Mouse (Mus musculus): ENCODE measurements around the gene Saal1. TPM values are rescaled to one million over a fixed set of nuclear protein-coding genes. Genes with fewer than 3 reads are reported as not detected.

Gene Saal1
- polyA plus RNA-seq (2017; shearing (Covaris generic)): 25.1 TPM

GRCm38 (mm10) chr7:46710390-46710844 is at the start of gene Saal1:
Gene Saal1 (minus strand): TSS chr7:46710680.

GRCm38 (mm10) chr7:46751490-46751889 is 41.0 kb upstream of the Saal1 start, which contains the start of gene Saa2:
Gene Saa2 (plus strand): TSS chr7:46751790.

GRCm38 (mm10) chr7:46742880-46743279 is 32.4 kb upstream of the Saal1 start, which contains the start of gene Saa1:
Gene Saa1 (minus strand): TSS chr7:46742980.

GRCm38 (mm10) chr7:46732458-46732857 is 22.0 kb upstream of the Saal1 start, which contains the start of gene Saa4:
Gene Saa4 (minus strand): TSS chr7:46732603.

GRCm38 (mm10) chr7:46715600-46715999 is 5.1 kb upstream of the Saal1 start, which contains the start of gene Saa3:
Gene Saa3 (minus strand): TSS chr7:46715700.

GRCm38 (mm10) chr7:46672160-46672672 is 38.3 kb downstream of the Saal1 start, which contains the start of gene Tph1:
Gene Tph1 (minus strand): TSS chr7:46672537.

GRCm38 (mm10) chr7:46639692-46640031 is 70.8 kb downstream of the Saal1 start, which contains the start of gene Sergef:
Gene Sergef (minus strand): TSS chr7:46639807.

Other genes starting within 250 kb of the Saal1 start
- gene Sergef, start 70.9 kb downstream of the Saal1 start, polyA plus RNA-seq (2017; shearing (Covaris generic)): 21.3 TPM
- gene Tph1, start 38.1 kb downstream of the Saal1 start, polyA plus RNA-seq (2017; shearing (Covaris generic)): 0.34 TPM
- gene Saa3, start 5.0 kb upstream of the Saal1 start, polyA plus RNA-seq (2017; shearing (Covaris generic)): not detected
- gene Saa4, start 21.9 kb upstream of the Saal1 start, polyA plus RNA-seq (2017; shearing (Covaris generic)): not detected
- gene Saa1, start 32.3 kb upstream of the Saal1 start, polyA plus RNA-seq (2017; shearing (Covaris generic)): not detected
- gene Saa2, start 41.1 kb upstream of the Saal1 start, polyA plus RNA-seq (2017; shearing (Covaris generic)): not detected
- 39.7 TPM for gene Hps5, start 85.4 kb upstream of the Saal1 start, polyA plus RNA-seq (2017; shearing (Covaris generic))
- 42.9 TPM for gene Gtf2h1, start 85.4 kb upstream of the Saal1 start, polyA plus RNA-seq (2017; shearing (Covaris generic))
- 1,357 TPM for gene Ldha, start 130.8 kb upstream of the Saal1 start, polyA plus RNA-seq (2017; shearing (Covaris generic))
- not detected for gene Ldhc, start 150.5 kb upstream of the Saal1 start, polyA plus RNA-seq (2017; shearing (Covaris generic))
- gene Tsg101, start 209.3 kb upstream of the Saal1 start, polyA plus RNA-seq (2017; shearing (Covaris generic)): 133 TPM
- gene Uevld, start 247.8 kb upstream of the Saal1 start, polyA plus RNA-seq (2017; shearing (Covaris generic)): 9.3 TPM

Data from activated CD4-positive, CD25-positive, alpha-beta regulatory T cell, adult 9 weeks (primary cell).